Mouse (Mus musculus) hindbrain, postnatal 0 days (tissue): ENCODE measurements around the gene Syne2. TPM values are rescaled to one million over a fixed set of nuclear protein-coding genes. Genes with fewer than 3 reads are reported as not detected.

Experiments
- ATAC-seq: fragments of 200-750 bp; cut with Nextera tagmentation; 2 replicates; pipeline ENCODE4 v1.8.0; 2017; ENCODE audit warnings: mild to moderate bottlenecking, moderate TSS enrichment, moderate library complexity
- DNase-seq: peaks from one replicate; pipeline ENCODE4 v3.0.0-alpha.2; 2015; ENCODE audit warnings: low spot score
- H3K27ac ChIP-seq: fragments of 300-500 bp; sonication (generic); 2 replicates; pipeline ENCODE4 v1.5.1; 2014; ENCODE audit warnings: mild to moderate bottlenecking
- H3K27me3 ChIP-seq: fragments of 300-500 bp; sonication (generic); 2 replicates; pipeline ENCODE4 v1.6.1; 2014; ENCODE audit warnings: low read length, mixed read lengths; ENCODE audit not compliant: insufficient read depth
- H3K36me3 ChIP-seq: fragments of 300-500 bp; sonication (generic); 2 replicates; pipeline ENCODE4 v1.6.1; 2014; ENCODE audit warnings: low read length, mixed read lengths; ENCODE audit not compliant: insufficient read depth
- H3K4me1 ChIP-seq: fragments of 300-500 bp; sonication (generic); 2 replicates; pipeline ENCODE4 v1.6.1; 2014; ENCODE audit warnings: antibody characterized with exemption, low read length, mixed read lengths; ENCODE audit not compliant: insufficient read depth
- H3K4me2 ChIP-seq: fragments of 300-500 bp; sonication (generic); 2 replicates; pipeline ENCODE4 v1.6.1; 2014; ENCODE audit warnings: low read depth, mild to moderate bottlenecking, low read length, moderate library complexity, mixed read lengths
- H3K4me3 ChIP-seq: fragments of 300-500 bp; sonication (generic); 2 replicates; pipeline ENCODE4 v1.5.1; 2014; ENCODE audit warnings: low read length
- H3K9ac ChIP-seq: fragments of 300-500 bp; sonication (generic); replicated peaks from 2 replicates; pipeline ENCODE4 v1.6.1; 2014; ENCODE audit warnings: mild to moderate bottlenecking, low read length, moderate library complexity, mixed read lengths
- H3K9me3 ChIP-seq: fragments of 300-500 bp; sonication (generic); 2 replicates; pipeline ENCODE4 v1.6.1; 2016; ENCODE audit warnings: low read length, mixed read lengths
- CTCF ChIP-seq: IDR thresholded peaks from 2 replicates; pipeline ENCODE4 v1.5.1; 2016; ENCODE audit warnings: antibody characterized with exemption, control low read depth, low read depth
- WGBS: fragments of 180-500 bp; shearing (Covaris S2); extraction: QIAGEN DNeasy Blood & Tissue Kit; methylation state at CpG from one replicate; pipeline ENCODE4 v1.1.7; 2014; 5-methylcytosine and 5-hydroxymethylcytosine counted together
- polyA plus RNA-seq: library from polyadenylated mRNA; unstranded; fragments of >200 nt; fragmentation: Nextera tagmentation; extraction: Ambion mirVana; gene quantifications from 2 replicates; pipeline ENCODE4 v1.2.1, GENCODE M21; 2015
- total RNA-seq: library from RNA; depleted of rRNA; stranded (reverse); fragments of >200 nt; gene quantifications from 2 replicates; pipeline ENCODE4 v1.2.3, GENCODE M21; 2014

Gene Syne2
- total and polyA plus RNA-seq, 2 experiments from 2014 or later = 26.1 to 39.3 TPM

DNA sequence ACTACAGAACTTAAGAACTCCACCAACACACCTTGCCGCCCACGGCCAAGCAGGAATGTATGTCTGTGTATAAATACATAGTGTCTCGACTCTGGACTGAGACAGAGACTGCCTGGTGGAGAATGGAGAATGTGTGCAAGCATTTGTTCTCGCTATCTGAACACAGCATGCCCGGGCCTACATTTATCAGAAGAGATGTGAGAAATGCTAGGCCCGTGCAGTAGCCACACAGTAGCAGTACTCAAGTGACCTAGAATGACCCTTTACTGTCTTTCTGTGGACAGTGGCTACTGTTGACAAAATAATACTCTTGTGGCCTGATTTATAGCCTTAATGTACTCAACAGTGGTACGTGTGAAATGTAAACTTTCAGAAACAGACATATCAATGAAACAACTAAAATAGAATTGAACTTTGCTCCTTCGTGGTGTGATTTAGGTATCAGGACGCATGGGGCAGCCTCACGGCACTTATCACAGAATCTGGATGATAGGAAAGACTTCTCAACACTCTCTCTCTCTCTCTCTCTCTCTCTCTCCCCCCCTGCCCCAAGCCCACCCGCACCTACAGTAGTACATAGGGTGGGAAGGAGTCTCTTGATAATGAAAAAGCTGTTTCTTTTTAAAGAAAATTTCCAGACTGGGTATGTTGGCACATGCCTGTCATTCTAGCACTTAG, 275.0 kb downstream of the Syne2 start:
- Histone ChIP-seq H3K9me3 (no peaks in the 10 kb centered on the region), H3K4me1 (no peaks in the 10 kb centered on the region), H3K36me3 (peaks cover 31% of the 10 kb centered on the region), H3K9ac (no peak overlapping the region), H3K27ac (no peak overlapping the region), H3K4me3 (no peak overlapping the region), H3K27me3 (no peaks in the 10 kb centered on the region), H3K4me2 (no peak overlapping the region)
- 93% methylated on average over 11 of the region's 11 CpGs for WGBS
- ATAC-seq (no peak), DNase-seq (no peak)
- TF ChIP-seq CTCF = no peak

DNA sequence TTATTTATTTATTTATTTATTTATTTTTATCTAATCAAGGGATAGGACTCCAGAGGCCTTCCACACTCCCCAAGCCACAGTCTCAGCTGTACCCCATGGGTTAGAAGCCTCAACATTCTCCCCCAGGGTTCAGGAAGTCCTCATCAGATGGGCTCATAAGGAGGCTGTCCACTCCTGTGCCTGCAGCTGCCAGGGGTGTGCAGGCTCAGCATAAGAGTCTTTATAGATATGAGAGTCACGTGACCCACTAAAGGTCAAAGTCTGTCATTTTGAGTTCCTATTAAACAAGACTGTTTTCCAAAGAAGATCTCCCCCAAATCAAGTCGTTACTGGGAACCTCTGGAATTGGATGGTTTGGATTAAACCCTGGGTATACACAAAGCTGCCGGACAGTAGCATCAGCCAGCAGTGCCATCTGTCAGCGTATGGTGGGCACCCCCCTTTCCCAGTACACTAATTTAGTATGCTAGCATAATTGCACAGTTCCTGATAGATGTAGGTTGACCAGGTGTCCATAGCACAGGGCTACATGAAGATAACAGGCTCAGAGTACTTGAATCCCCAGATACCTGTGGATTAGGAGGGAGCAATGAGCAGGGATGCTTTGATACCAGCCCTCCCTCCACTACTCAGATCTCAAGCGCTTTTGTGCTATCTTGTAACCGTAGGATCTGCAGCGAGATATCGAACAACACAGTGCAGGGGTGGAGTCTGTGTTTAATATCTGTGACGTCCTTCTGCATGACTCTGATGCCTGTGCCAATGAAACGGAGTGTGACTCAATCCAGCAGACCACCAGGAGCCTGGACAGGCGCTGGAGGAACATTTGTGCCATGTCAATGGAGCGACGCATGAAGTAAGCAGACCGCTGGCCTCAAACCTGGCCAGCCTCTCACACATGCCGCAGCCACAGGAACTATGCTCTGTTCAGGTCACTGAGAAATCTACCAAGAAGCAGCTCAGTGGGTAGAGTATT, 276.0 kb downstream of the Syne2 start:
- peak; percentile 30 for DNase-seq
- Histone ChIP-seq H3K4me2 (no peak overlapping the region), H3K36me3 (peaks cover 40% of the 10 kb centered on the region), H3K27ac (0 out of 2 replicates have a peak overlapping the region, but pooled peaks have one; percentile 41), H3K9me3 (no peaks in the 10 kb centered on the region), H3K4me1 (no peaks in the 10 kb centered on the region), H3K27me3 (no peaks in the 10 kb centered on the region), H3K9ac (no peak overlapping the region), H3K4me3 (no peak overlapping the region)
- WGBS = 79% methylated on average over 15 of the region's 15 CpGs
- TF ChIP-seq CTCF = no peak
- peak; percentile 66 for ATAC-seq

DNA sequence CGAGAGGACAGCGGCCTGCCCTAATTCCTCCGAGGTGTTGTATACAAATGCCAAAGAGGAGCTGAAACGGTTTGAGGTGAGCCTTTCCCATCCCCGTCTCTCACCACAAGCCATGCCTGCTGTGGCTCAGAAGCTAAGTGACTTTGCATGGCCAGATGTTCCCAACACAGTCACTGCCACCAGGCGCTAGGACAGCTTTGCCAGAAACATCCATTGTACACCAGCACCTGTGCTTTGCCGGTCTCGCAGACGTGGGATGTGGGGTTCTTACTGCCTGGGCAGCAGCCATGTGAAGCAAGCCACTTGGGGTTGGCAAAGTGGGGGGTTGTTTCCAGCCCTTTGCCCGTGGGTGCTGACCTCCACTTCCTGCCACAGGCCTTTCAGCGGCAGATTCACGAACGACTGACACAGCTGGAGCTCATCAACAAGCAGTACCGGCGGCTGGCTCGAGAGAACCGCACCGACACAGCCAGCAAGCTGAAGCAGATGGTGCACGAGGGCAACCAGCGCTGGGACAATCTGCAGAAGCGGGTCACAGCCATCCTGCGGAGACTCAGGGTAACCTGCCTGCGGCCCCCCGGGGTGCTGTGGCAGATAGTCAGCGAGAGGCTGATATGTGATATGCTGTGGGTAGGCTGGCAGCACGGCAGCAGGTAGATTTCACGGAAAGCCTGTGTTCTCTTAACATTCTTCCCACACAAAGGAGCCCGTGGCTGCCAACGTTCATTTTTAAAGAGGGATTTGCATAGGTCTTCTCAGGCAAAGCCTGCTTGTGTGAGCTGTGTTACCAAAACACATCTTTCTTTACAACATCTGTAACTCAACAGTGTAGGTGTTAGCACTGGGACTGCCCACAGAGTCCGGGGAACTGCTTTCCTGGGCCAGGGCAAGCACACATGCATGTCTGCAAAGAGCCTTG, 277.4 kb downstream of the Syne2 start:
- Histone ChIP-seq H3K9me3 (no peaks in the 10 kb centered on the region), H3K4me2 (no peak overlapping the region), H3K27ac (peak overlapping the region; percentile 22; the same call in 1 of the 2 replicates), H3K9ac (0 out of 2 replicates have a peak overlapping the region, but pooled peaks have one; percentile 2), H3K4me3 (no peak overlapping the region), H3K27me3 (no peaks in the 10 kb centered on the region), H3K4me1 (no peaks in the 10 kb centered on the region), H3K36me3 (peaks cover 54% of the 10 kb centered on the region)
- peak; percentile 27 for DNase-seq
- TF ChIP-seq CTCF = no peak
- ATAC-seq = peak; percentile 45; the same call in 1 of the 2 replicates
- 63% methylated on average over 30 of the region's 30 CpGs for WGBS

DNA sequence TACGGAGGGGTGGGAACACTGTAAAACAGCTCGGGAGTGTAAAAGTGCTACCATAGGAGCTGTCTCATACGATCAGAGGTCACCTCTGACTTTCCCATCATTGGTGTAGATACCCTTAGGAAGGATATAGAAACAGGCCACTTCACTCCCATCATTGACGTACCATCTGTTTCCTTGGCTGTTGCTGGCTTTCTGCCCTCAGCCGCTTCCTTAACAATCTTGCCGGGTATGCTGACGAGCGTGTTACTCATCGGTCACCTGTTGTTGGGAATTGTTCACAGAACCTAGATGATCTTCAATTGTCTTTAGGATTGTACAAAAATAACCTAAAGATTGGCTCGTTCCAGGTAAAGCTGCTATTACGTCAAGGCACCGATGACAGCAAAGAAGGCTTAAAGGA, 284.7 kb downstream of the Syne2 start:
- Histone ChIP-seq H3K4me2 (no peak overlapping the region), H3K4me3 (no peak overlapping the region), H3K4me1 (no peaks in the 10 kb centered on the region), H3K36me3 (peaks cover 85% of the 10 kb centered on the region), H3K9me3 (no peaks in the 10 kb centered on the region), H3K9ac (no peak overlapping the region), H3K27ac (no peak overlapping the region), H3K27me3 (no peaks in the 10 kb centered on the region)
- TF ChIP-seq CTCF = no peak
- ATAC-seq (no peak), DNase-seq (peak; percentile 37)
- WGBS = 77% methylated on average over 12 of the region's 12 CpGs

DNA sequence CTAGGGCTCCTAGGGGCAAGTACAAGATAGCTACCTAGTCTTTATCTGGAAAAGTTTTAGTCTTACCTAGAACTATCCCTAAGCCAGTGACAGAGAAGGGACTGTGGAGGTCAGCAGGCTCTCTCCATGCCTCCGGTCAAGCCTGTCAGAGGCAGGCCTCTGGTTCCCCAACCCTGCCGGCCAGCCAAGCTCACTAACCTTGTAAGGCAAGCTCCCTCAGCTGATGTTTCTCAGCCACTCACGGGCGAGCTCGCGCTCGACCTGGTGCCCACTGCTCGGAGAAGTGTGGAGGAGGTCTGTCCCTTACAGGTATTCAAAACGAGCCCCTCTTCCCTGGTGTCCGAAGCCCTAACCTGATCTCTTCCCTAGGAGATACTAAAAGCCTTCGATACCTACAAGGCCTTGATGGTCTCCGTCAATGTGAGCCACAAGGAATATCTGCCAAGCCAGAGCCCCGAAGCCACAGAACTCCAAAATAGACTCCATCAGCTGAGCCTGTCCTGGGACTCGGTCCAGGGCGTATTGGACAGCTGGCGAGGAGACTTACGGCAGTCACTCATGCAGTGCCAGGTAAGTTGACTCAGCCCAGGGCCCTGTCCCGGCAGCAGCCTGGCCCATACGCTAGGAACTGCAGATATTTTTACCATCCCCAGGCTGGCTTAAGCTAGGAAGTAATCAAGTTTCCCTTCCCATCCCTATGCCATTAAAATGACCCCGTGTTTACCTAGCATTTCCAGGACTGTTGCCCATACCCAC, 286.8 kb downstream of the Syne2 start:
- Histone ChIP-seq H3K4me3 (no peak overlapping the region), H3K9me3 (no peaks in the 10 kb centered on the region), H3K36me3 (peaks cover 79% of the 10 kb centered on the region), H3K27ac (no peak overlapping the region), H3K9ac (no peak overlapping the region), H3K27me3 (no peaks in the 10 kb centered on the region), H3K4me1 (no peaks in the 10 kb centered on the region), H3K4me2 (no peak overlapping the region)
- DNase-seq (no peak), ATAC-seq (no peak)
- no peak for TF ChIP-seq CTCF
- WGBS = 90% methylated on average over 20 of the region's 20 CpGs
